Mouse (Mus musculus) C2C12 (cell line): ENCODE measurements at regions not wholly inside any gene's neighbourhood (a gene's known extent, or its start where the extent isn't known, plus 50 kb on each side); places are given as distances from the start of the nearest gene placed in this dataset.

Experiments used
- CEBPB ChIP-seq: IDR thresholded peaks from one replicate; pipeline ENCODE4 v1.6.1; 2011; ENCODE audit warnings: low read depth, mild to moderate bottlenecking, control low read depth, moderate library complexity
- CTCF ChIP-seq: IDR thresholded peaks from one replicate; pipeline ENCODE4 v1.5.1; 2011; ENCODE audit not compliant: control insufficient read depth, insufficient read depth, insufficient read length
- MAX ChIP-seq: IDR thresholded peaks from one replicate; pipeline ENCODE4 v1.6.1; 2011; ENCODE audit warnings: mild to moderate bottlenecking, control low read depth
- MYOD1 ChIP-seq: IDR thresholded peaks from one replicate; pipeline ENCODE4 v1.6.1; 2011; ENCODE audit warnings: low read depth; ENCODE audit not compliant: control insufficient read depth, insufficient read length

- no peak for TF ChIP-seq CEBPB
- no peak for TF ChIP-seq CTCF
- no peak for TF ChIP-seq MAX
- no peak for TF ChIP-seq MYOD1
These were observed 1893.4 kb upstream of the Lrrc6 start for GRCm38 (mm10) chr15:68394157-68394556.
